Comparison of ENCODE assay signal across 30 mouse cellular contexts in the genomic region with DNA sequence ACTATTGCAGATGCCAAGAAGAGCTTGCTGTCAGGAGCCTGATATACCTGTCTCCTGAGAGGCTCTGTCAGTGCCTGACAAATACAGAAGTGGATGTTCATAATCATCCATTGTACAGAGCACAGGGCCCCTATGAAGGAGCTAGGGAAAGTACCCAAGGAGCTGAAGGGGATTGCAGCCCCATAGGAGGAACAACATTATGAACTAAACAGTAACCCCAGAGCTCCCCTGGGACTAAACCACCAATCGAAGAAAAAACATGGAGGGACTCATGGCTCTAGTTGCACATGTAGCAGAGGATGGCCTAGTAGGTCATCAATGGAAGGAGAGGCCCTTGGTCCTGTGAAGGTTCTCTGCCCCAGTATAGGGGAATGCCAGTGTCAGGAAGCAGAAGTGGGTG. TPM values are rescaled to one million over a fixed set of nuclear protein-coding genes. Genes with fewer than 3 reads are reported as not detected.
"Had no signal": no experiment of that assay in that cellular context is flagged by ENCODE, and none has a peak within 500 bp of the region (broad histone marks: within the 10 kb centered on the region; RNA-seq: fewer than 3 reads in every experiment).

No protein-coding gene starts in this region.

RNA-seq across cellular contexts. Expression of a gene that starts 4.2 kb away (rescaled TPM):
- total RNA-seq: forebrain, postnatal 0 days; gastrocnemius, adult 18-20 months; gastrocnemius, adult 2 months; gastrocnemius, adult 8-10 months; gastrocnemius, postnatal 10 days; gastrocnemius, postnatal 14 days; gastrocnemius, postnatal 25 days; gastrocnemius, postnatal 36 days; gastrocnemius, postnatal 4 days; granulocyte monocyte progenitor cell, adult 5-6 weeks; heart, adult 18-20 months; heart, adult 2 months had no signal
- polyA plus RNA-seq: cortical plate, adult 2 months; embryonic facial prominence, embryonic 10.5 days; embryonic facial prominence, embryonic 11.5 days; embryonic facial prominence, embryonic 12.5 days; embryonic facial prominence, embryonic 13.5 days; embryonic facial prominence, embryonic 14.5 days; embryonic facial prominence, embryonic 15.5 days; erythroblast, embryonic 14.5 days; forebrain, embryonic 10.5 days; forebrain, embryonic 12.5 days; forebrain, embryonic 13.5 days; forebrain, embryonic 14.5 days; forebrain, embryonic 15.5 days; forebrain, embryonic 16.5 days; forebrain, postnatal 0 days; frontal cortex, adult 2 months; gonadal fat pad, adult 2 months; heart, adult 2 months; heart, embryonic 10.5 days had no signal

RNA-seq across cellular contexts. Expression of a gene that starts 41.5 kb away (rescaled TPM):
- total RNA-seq: forebrain, postnatal 0 days; gastrocnemius, adult 2 months; gastrocnemius, adult 8-10 months; gastrocnemius, postnatal 10 days; gastrocnemius, postnatal 14 days; gastrocnemius, postnatal 36 days; gastrocnemius, postnatal 4 days; granulocyte monocyte progenitor cell, adult 5-6 weeks had no signal
- polyA plus RNA-seq: cortical plate, adult 2 months; embryonic facial prominence, embryonic 10.5 days; embryonic facial prominence, embryonic 11.5 days; embryonic facial prominence, embryonic 12.5 days; embryonic facial prominence, embryonic 13.5 days; embryonic facial prominence, embryonic 15.5 days; erythroblast, embryonic 14.5 days; forebrain, embryonic 10.5 days; forebrain, embryonic 11.5 days; forebrain, embryonic 12.5 days; forebrain, embryonic 13.5 days; forebrain, embryonic 14.5 days; forebrain, embryonic 15.5 days; forebrain, embryonic 16.5 days; forebrain, postnatal 0 days; frontal cortex, adult 2 months; heart, embryonic 10.5 days had no signal
